Mouse (Mus musculus) spleen, adult 2 months (tissue): ENCODE data around the gene Cat.

ENCODE experiments used
- CTCF ChIP-seq: fragments of 200-500 bp; IDR thresholded peaks from 2 replicates; pipeline ENCODE4 v1.5.1; 2011; ENCODE audit warnings: mild to moderate bottlenecking, inconsistent platforms; ENCODE audit not compliant: insufficient read depth, insufficient read length, insufficient replicate concordance; ENCODE audit errors: extremely low read depth
- POLR2A ChIP-seq: fragments of 200-500 bp; IDR thresholded peaks from 2 replicates; pipeline ENCODE4 v1.6.1; 2011; ENCODE audit warnings: low read depth, low read length, inconsistent platforms

DNA sequence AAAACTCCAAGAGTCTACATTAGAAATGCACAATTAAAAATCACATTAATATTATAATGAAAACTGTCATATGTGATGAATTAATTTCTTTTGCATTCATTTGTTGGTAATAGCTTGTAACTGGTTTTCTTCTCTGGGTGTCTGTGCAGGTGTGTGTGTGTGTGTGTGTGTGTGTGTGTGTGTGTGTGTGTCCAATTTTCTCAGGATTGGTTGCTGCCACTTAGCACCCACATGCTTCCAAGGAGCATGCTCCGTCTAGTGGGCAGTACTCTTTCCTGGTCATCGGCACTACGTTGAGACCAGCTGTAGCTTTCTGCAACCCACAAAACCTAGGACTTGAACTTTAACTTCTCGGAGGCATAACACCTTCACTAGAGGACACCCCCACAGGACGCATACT, 27.9 kb downstream of the Cat start:
- no peak for TF ChIP-seq CTCF
- TF ChIP-seq POLR2A = no peak
